Mouse (Mus musculus) liver, embryonic 11.5 days (tissue): ENCODE results near the gene Bud13. TPM values are rescaled to one million over a fixed set of nuclear protein-coding genes. Genes with fewer than 3 reads are reported as not detected.
A peak's percentile ranks its signal among the peaks of the same experiment; 100 is the strongest.
"Not testable (repeated sequence)": the region's sequence is repeated elsewhere in the genome, so short reads cannot be mapped to it uniquely, and the experiment has no call there.

Source experiments
- ATAC-seq: fragments of 200-750 bp; cut with Nextera tagmentation; replicated peaks from 2 replicates; pipeline ENCODE4 v1.8.0; 2017; ENCODE audit warnings: moderate number of reproducible peaks, mild to moderate bottlenecking, moderate TSS enrichment, moderate library complexity; ENCODE audit not compliant: low FRiP score
- DNase-seq: peaks from one replicate; pipeline ENCODE4 v3.0.0-alpha.2; 2017; ENCODE audit warnings: low spot score
- H3K27ac ChIP-seq: fragments of 300-500 bp; sonication (generic); 2 replicates; pipeline ENCODE4 v1.5.1; 2014; ENCODE audit warnings: mild to moderate bottlenecking, low read depth, low read length, control low read depth
- H3K27me3 ChIP-seq: fragments of 300-500 bp; sonication (generic); replicated peaks from 2 replicates; pipeline ENCODE4 v1.6.1; 2014; ENCODE audit warnings: low read length, mixed read lengths; ENCODE audit not compliant: control insufficient read depth, insufficient read depth
- H3K36me3 ChIP-seq: fragments of 300-500 bp; sonication (generic); 2 replicates; pipeline ENCODE4 v1.6.1; 2014; ENCODE audit warnings: mild to moderate bottlenecking, low read length, moderate library complexity, mixed read lengths; ENCODE audit not compliant: control insufficient read depth, insufficient read depth
- H3K4me1 ChIP-seq: fragments of 300-500 bp; sonication (generic); replicated peaks from 2 replicates; pipeline ENCODE4 v1.6.1; 2014; ENCODE audit warnings: low read length, mixed read lengths; ENCODE audit not compliant: control insufficient read depth, insufficient read depth
- H3K4me2 ChIP-seq: fragments of 300-500 bp; sonication (generic); 2 replicates; pipeline ENCODE4 v1.6.1; 2014; ENCODE audit warnings: mild to moderate bottlenecking, control low read depth, moderate library complexity
- H3K4me3 ChIP-seq: fragments of 300-500 bp; sonication (generic); 2 replicates; pipeline ENCODE4 v1.5.1; 2014; ENCODE audit warnings: low read depth, low read length, control low read depth
- H3K9ac ChIP-seq: fragments of 300-500 bp; sonication (generic); 2 replicates; pipeline ENCODE4 v1.6.1; 2014; ENCODE audit warnings: low read depth, low read length, control low read depth
- H3K9me3 ChIP-seq: fragments of 300-500 bp; sonication (generic); 2 replicates; pipeline ENCODE4 v1.6.1; 2016; ENCODE audit warnings: low read length, inconsistent platforms, mixed read lengths; ENCODE audit not compliant: control insufficient read depth
- WGBS: fragments of 180-500 bp; shearing (Covaris S2); extraction: QIAGEN DNeasy Blood & Tissue Kit; methylation state at CpG from one replicate; pipeline ENCODE4 v1.1.7; 2014; 5-methylcytosine and 5-hydroxymethylcytosine counted together
- polyA plus RNA-seq: library from polyadenylated mRNA; unstranded; fragments of >200 nt; fragmentation: Nextera tagmentation; extraction: Ambion mirVana; gene quantifications from 2 replicates; pipeline ENCODE4 v1.2.1, GENCODE M21; 2014

Bud13 gene
- polyA plus RNA-seq, 1 experiment from 2014 or later, result 22.4 TPM

GRCm38 (mm10) chr9:46328572-46329249 lies 45.9 kb downstream of the Bud13 start:
- Histone ChIP-seq H3K9me3 (no peaks in the 10 kb centered on the region), H3K36me3 (no peaks in the 10 kb centered on the region), H3K27ac (peak overlapping the region; percentile 32; the same call in 1 of the 2 replicates), H3K27me3 (peaks cover 12% of the 10 kb centered on the region), H3K4me1 (peaks cover 4% of the 10 kb centered on the region), H3K4me3 (peak overlapping the region; percentile 46), H3K9ac (peak overlapping the region; percentile 64), H3K4me2 (peak overlapping the region; percentile 84)
- ATAC-seq (0 out of 2 replicates have a peak, but pooled peaks have one; percentile 34), DNase-seq (peak; percentile 60)
- WGBS, result 13% methylated on average over 30 of the region's 30 CpGs

DNA sequence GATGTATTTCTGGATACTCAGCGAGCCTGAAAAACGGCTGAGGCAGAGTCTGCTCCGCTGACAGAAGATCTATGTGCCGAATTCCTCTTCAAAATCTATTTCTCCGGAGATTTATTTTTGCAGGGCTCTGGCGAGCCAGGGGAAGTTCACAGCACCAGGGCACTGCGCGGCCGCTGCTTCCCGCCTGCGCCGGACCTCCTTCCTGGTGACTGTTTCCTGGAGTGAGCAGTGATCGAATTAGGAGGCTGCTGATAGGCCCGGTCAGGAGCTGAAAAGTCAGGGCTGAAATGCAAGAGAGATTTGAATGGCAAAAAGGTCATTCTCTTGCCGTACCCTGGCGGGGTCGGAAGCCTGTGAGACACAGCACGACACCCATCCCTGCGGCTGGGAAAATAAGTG lies 46.4 kb downstream of the Bud13 start:
- no peaks in the 10 kb centered on the region for H3K36me3 ChIP-seq
- H3K9me3 ChIP-seq, result no peaks in the 10 kb centered on the region
- H3K9ac ChIP-seq, result peak overlapping the region; percentile 64
- H3K4me2 ChIP-seq, result peak overlapping the region; percentile 84
- no peak for DNase-seq
- H3K4me3 ChIP-seq, result peak overlapping the region; percentile 46
- H3K4me1 ChIP-seq, result peaks cover 4% of the 10 kb centered on the region
- peaks cover 15% of the 10 kb centered on the region for H3K27me3 ChIP-seq
- H3K27ac ChIP-seq, result peak overlapping the region; percentile 32; the same call in 1 of the 2 replicates
- 4% methylated on average over 19 of the region's 19 CpGs for WGBS
- ATAC-seq, result no peak

DNA sequence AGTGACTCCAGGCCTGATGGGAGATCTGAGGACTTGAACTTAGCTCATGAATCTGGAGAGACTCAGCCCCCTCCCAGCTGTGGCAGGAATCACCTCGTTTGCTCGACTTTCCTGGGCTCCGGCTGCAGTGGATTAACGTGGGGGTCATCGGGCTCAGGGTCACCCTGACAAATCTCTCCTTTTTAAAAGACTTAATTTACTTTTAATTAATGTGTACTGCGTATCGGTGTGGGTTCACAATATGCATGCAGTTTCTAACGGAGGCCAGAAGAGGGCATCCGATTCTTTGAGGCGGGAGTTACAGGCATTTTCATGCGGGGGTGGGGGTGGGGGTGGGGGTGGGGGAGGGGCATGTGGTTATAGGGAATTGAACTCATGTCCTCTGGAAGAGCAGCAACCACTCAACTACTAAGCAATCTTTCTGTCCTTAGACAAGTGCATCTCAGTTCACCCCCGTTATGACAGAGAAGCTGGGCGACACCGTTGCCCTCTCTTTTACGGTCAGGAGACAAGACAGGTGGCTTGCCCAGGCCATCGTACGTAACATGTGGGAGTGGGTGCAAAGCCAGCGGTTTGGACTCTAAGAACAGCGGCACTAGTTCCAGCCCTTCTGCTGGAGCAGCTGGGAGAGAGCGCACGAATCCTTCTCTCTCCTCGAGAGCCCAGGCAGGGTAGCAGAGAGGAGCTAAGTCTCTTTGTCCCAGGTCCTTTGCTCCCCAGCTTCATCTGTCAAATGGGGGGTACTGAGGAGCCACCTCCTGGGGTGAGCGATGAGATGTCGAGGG lies 47.2 kb downstream of the Bud13 start:
- H3K4me1 ChIP-seq, result peaks cover 4% of the 10 kb centered on the region
- peak overlapping the region; percentile 84 for H3K4me2 ChIP-seq
- H3K36me3 ChIP-seq, result no peaks in the 10 kb centered on the region
- no peaks in the 10 kb centered on the region for H3K9me3 ChIP-seq
- no peak overlapping the region for H3K27ac ChIP-seq
- no peak overlapping the region for H3K9ac ChIP-seq
- ATAC-seq (no peak), DNase-seq (no peak)
- H3K4me3 ChIP-seq, result no peak overlapping the region; the same call in 1 of the 2 replicates
- peaks cover 20% of the 10 kb centered on the region for H3K27me3 ChIP-seq
- WGBS, result 13% methylated on average over 24 of the region's 24 CpGs

- ATAC-seq, result no peak
- DNase-seq, result no peak
- no peaks in the 10 kb centered on the region for H3K9me3 ChIP-seq
- peaks cover 25% of the 10 kb centered on the region for H3K27me3 ChIP-seq
- H3K4me2 ChIP-seq, result peak overlapping the region; percentile 30; the same call in 1 of the 2 replicates
- WGBS, result 38% methylated on average over 6 of the region's 6 CpGs
- no peaks in the 10 kb centered on the region for H3K36me3 ChIP-seq
- H3K9ac ChIP-seq, result no peak overlapping the region
- no peak overlapping the region for H3K4me3 ChIP-seq
- H3K4me1 ChIP-seq, result peaks cover 4% of the 10 kb centered on the region
- no peak overlapping the region for H3K27ac ChIP-seq
These were observed 47.7 kb downstream of the Bud13 start for GRCm38 (mm10) chr9:46330586-46330895.

DNA sequence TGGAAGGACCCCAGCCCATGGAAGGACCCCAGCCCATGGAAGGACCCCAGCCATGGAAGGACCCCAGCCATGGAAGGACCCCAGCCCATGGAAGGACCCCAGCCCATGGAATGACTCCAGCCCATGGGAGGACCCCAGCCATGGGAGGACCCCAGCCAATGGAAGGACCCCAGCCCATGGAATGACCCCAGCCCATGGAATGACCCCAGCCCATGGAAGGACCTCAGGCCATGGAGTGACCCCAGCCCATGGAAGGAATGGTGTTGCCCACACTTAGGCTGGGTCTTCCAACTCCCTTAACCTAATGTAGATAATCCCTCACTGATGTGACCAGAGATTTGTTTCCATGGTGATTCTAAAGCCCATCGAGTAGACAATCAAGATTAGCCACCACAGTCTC lies 48.5 kb downstream of the Bud13 start:
- Histone ChIP-seq H3K27me3 (peaks cover 26% of the 10 kb centered on the region), H3K4me2 (no peak overlapping the region), H3K9ac (no peak overlapping the region), H3K4me1 (peaks cover 4% of the 10 kb centered on the region), H3K36me3 (no peaks in the 10 kb centered on the region), H3K27ac (no peak overlapping the region), H3K9me3 (no peaks in the 10 kb centered on the region), H3K4me3 (no peak overlapping the region)
- no peak for ATAC-seq
- WGBS, result 81% methylated on average over 1 of the region's 1 CpGs
- DNase-seq, result peak; percentile 10

- Histone ChIP-seq H3K9me3 (no peaks in the 10 kb centered on the region), H3K27me3 (peaks cover 24% of the 10 kb centered on the region; the same call in 1 of the 2 replicates), H3K27ac (no peak overlapping the region), H3K9ac (no peak overlapping the region), H3K4me3 (no peak overlapping the region), H3K4me1 (no peaks in the 10 kb centered on the region; the same call in 1 of the 2 replicates), H3K36me3 (no peaks in the 10 kb centered on the region), H3K4me2 (no peak overlapping the region)
- WGBS, result 31% methylated on average over 26 of the region's 26 CpGs
- ATAC-seq (no peak), DNase-seq (peak; percentile 30)
These were observed 51.7 kb downstream of the Bud13 start for GRCm38 (mm10) chr9:46334471-46335025.

GRCm38 (mm10) chr9:46335461-46335995 lies 52.7 kb downstream of the Bud13 start:
- Histone ChIP-seq H3K9me3 (no peaks in the 10 kb centered on the region), H3K36me3 (no peaks in the 10 kb centered on the region), H3K9ac (no peak overlapping the region), H3K4me2 (no peak overlapping the region), H3K4me3 (no peak overlapping the region), H3K27ac (no peak overlapping the region), H3K4me1 (no peaks in the 10 kb centered on the region), H3K27me3 (peaks cover 21% of the 10 kb centered on the region; the same call in 1 of the 2 replicates)
- WGBS, result 65% methylated on average over 10 of the region's 10 CpGs
- no peak for ATAC-seq
- peak; percentile 26 for DNase-seq

DNA sequence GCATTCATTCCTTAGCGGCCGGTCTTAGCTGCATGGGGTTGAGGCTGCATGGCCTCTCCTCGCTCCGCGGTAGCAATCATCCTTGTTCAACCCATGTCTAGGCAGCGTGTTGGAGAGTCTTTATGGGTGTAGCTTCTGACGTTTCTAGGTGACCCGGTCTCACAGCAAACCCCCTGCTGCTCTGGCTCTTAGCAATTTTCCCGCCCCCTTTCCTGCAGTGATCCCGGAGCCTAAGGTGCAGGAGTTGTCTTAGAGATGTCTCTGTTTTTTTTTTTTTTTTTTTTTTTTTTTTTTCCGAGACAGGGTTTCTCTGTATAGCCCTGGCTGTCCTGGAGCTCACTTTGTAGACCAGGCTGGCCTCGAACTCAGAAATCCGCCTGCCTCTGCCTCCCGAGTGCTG lies 53.5 kb downstream of the Bud13 start:
- H3K27ac ChIP-seq, H3K9ac ChIP-seq, ATAC-seq, H3K4me3 ChIP-seq, H3K4me1 ChIP-seq, H3K36me3 ChIP-seq, H3K4me2 ChIP-seq, H3K9me3 ChIP-seq: not testable (repeated sequence)
- peaks cover 21% of the 10 kb centered on the region; the same call in 1 of the 2 replicates for H3K27me3 ChIP-seq
- 73% methylated on average over 12 of the region's 14 CpGs for WGBS
- DNase-seq, result peak; percentile 12
